Mouse (Mus musculus): ENCODE results near the gene Shisa4.

DNA sequence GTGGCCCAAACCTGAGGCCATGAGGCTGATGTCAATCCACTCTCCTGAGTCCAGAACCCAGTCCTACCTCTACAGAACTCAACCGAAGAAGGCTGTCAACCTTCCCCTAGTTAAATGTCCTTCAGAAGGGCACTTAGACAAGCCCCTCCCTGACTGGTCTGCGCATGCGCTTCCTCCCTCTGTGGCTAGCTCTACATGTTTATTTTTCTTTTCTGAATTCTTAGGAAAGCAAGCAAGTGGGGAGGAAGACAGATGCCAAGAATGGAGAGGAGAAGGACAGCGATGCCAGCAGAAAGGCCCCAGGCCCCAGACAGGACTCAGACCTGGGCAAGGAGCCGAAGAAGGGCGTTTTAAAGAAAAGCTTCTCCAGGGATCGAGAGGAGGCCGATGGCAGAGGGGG, 11.6 kb downstream of the Shisa4 start:
- TF ChIP-seq HCFC1 (IDR thresholded peaks at IDR 0.05; ENCODE audit: borderline replicate concordance, insufficient read depth, low read length), result no peak
- TF ChIP-seq ZNF384 (IDR thresholded peaks at IDR 0.05; ENCODE audit: low read depth, low read length), result no peak
- no peak for TF ChIP-seq CHD2 (IDR thresholded peaks at IDR 0.05; ENCODE audit: low read depth, low read length)

Data from ES-E14 (cell line).